Mouse (Mus musculus): ENCODE results near the gene Josd1. TPM values are rescaled to one million over a fixed set of nuclear protein-coding genes. Genes with fewer than 3 reads are reported as not detected.

Gene Josd1
- polyA plus RNA-seq, 1 experiment from 2014 or later, result 22.3 TPM

DNA sequence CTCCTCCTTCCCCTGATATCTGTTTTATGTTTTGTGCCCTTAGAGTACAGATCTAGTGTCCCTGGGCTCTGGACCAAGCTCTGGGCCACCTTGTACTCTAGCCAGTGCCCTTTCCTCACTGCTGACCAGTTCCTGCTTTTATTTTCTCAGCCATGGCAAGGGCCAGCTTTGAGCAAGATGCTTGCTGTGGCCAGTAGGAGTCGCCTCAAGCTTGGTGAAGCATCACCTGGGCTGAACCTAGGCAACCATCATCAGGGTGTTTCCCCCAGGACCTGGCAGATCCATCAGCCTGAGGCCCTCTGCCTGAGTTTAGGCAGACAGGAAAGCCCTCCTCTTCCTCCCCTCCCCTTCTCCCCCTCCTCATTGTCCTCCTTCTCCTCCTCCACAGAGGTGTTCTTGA is 35.7 kb upstream of the Josd1 start:
- no peak overlapping the region for H3K27ac ChIP-seq (ENCODE audit: low read length)
- peaks cover 50% of the 10 kb centered on the region for H3K36me3 ChIP-seq (ENCODE audit: control insufficient read depth, insufficient read depth)
- H3K9ac ChIP-seq (ENCODE audit: low read length), result no peak overlapping the region
- no peaks in the 10 kb centered on the region for H3K4me1 ChIP-seq (ENCODE audit: control insufficient read depth, insufficient read depth, low read length)
- ATAC-seq (replicated peaks; ENCODE audit: extremely low read depth, insufficient read depth, low FRiP score), result no peak
- no peak overlapping the region for H3K4me2 ChIP-seq (ENCODE audit: low read depth, low read length)
- no peak overlapping the region for H3K4me3 ChIP-seq (ENCODE audit: low read length)
- H3K27me3 ChIP-seq (ENCODE audit: control insufficient read depth, insufficient read depth, low read length), result no peaks in the 10 kb centered on the region
- 42% methylated on average over 1 of the region's 1 CpGs for WGBS
- H3K9me3 ChIP-seq (replicated peaks; ENCODE audit: control insufficient read depth, low read length), result no peaks in the 10 kb centered on the region

DNA sequence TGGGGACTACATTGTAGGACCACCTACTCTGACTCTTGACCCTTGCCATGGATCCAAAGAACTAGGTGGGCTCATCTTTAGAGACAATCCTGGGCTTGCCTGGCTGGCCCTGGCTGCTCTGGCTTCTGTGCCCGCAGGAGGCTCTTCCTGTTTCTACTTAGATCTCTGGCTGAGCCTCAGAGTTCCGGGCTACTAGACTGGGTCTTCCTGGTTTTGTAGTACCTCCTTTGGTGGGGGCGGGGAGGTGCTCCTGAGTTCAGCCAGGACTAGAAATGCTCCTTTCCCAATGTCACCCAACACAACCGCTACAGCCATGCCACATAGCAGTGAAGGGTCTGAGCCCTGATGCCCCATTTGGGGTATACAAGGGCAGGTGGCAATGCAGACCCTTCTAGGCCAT is 33.1 kb upstream of the Josd1 start:
- Histone ChIP-seq H3K9me3 (replicated peaks; ENCODE audit: control insufficient read depth, low read length) (no peaks in the 10 kb centered on the region), H3K4me1 (ENCODE audit: control insufficient read depth, insufficient read depth, low read length) (no peaks in the 10 kb centered on the region), H3K4me3 (ENCODE audit: low read length) (no peak overlapping the region), H3K36me3 (ENCODE audit: control insufficient read depth, insufficient read depth) (peaks cover 44% of the 10 kb centered on the region), H3K9ac (ENCODE audit: low read length) (no peak overlapping the region), H3K27ac (ENCODE audit: low read length) (no peak overlapping the region), H3K4me2 (ENCODE audit: low read depth, low read length) (no peak overlapping the region), H3K27me3 (ENCODE audit: control insufficient read depth, insufficient read depth, low read length) (no peaks in the 10 kb centered on the region)
- 78% methylated on average over 4 of the region's 4 CpGs for WGBS
- no peak for ATAC-seq (replicated peaks; ENCODE audit: extremely low read depth, insufficient read depth, low FRiP score)

DNA sequence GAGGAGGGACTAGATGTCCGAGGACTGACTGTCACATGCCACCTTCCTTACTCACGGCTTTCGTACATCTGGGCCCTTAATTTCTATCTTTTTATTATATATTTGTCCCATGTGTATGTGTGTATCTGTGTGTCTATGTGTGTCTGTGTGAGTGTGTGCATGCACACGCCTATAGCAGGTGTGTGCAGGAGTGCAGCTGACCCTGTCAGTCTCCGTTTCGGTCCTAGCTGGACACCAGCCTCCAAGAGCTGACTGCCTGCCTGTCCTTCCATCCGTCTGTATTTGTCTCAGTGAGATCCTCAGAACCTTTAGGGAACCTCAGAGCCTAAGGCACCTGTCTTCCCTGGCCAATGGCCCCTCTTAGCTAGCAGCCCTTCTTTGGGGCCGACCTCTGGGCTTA is 32.5 kb upstream of the Josd1 start:
- Histone ChIP-seq H3K4me2 (ENCODE audit: low read depth, low read length) (no peak overlapping the region), H3K4me3 (ENCODE audit: low read length) (no peak overlapping the region), H3K4me1 (ENCODE audit: control insufficient read depth, insufficient read depth, low read length) (no peaks in the 10 kb centered on the region), H3K9me3 (replicated peaks; ENCODE audit: control insufficient read depth, low read length) (no peaks in the 10 kb centered on the region), H3K27ac (ENCODE audit: low read length) (no peak overlapping the region), H3K9ac (ENCODE audit: low read length) (no peak overlapping the region), H3K27me3 (ENCODE audit: control insufficient read depth, insufficient read depth, low read length) (no peaks in the 10 kb centered on the region), H3K36me3 (ENCODE audit: control insufficient read depth, insufficient read depth) (peaks cover 42% of the 10 kb centered on the region)
- WGBS, result 84% methylated on average over 8 of the region's 8 CpGs
- ATAC-seq (replicated peaks; ENCODE audit: extremely low read depth, insufficient read depth, low FRiP score), result no peak

DNA sequence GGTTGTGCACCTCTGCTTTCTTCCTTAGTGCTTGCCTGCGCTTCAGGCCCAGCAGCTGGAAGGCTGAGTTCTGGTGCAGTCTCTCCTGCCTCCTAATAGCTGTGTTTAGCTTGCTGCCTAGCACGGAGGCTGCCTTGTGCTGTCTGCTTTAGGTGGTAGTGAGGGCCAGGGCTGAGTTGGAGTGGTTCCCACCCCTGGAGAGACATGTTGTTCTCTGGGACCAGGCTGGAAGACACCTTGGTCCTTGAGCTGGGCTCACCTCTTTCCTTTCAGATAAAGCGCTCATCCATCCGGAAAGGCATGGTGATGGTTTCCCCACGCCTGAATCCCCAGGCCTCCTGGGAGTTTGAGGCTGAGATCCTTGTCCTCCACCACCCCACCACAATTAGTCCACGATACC is 29.0 kb upstream of the Josd1 start:
- WGBS, result 87% methylated on average over 6 of the region's 6 CpGs
- no peak overlapping the region for H3K27ac ChIP-seq (ENCODE audit: low read length)

DNA sequence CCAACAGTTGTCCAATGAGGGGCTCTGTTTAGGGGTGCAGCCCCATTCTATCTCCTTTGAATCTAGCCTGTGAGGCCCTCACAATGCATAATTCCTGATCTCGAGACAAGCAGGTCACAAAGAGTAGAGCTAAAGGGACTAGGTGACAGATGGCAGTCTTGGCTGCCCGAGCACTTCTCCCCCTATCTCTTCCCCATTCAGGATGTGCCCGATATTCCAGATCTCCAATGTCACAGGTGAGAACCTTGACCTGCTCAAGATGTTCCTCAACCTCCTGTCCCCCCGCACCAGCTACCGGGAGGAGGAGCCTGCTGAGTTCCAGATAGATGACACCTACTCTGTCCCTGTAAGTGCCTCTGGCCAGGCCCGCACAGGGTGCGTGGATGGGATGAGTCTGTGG is 27.9 kb upstream of the Josd1 start:
- no peaks in the 10 kb centered on the region for H3K4me1 ChIP-seq (ENCODE audit: control insufficient read depth, insufficient read depth, low read length)
- no peaks in the 10 kb centered on the region for H3K9me3 ChIP-seq (replicated peaks; ENCODE audit: control insufficient read depth, low read length)
- ATAC-seq (replicated peaks; ENCODE audit: extremely low read depth, insufficient read depth, low FRiP score), result no peak
- H3K27me3 ChIP-seq (ENCODE audit: control insufficient read depth, insufficient read depth, low read length), result no peaks in the 10 kb centered on the region
- H3K4me2 ChIP-seq (ENCODE audit: low read depth, low read length), result no peak overlapping the region
- no peak overlapping the region for H3K4me3 ChIP-seq (ENCODE audit: low read length)
- H3K9ac ChIP-seq (ENCODE audit: low read length), result no peak overlapping the region
- H3K36me3 ChIP-seq (ENCODE audit: control insufficient read depth, insufficient read depth), result peaks cover 64% of the 10 kb centered on the region
- WGBS, result 92% methylated on average over 7 of the region's 7 CpGs
- H3K27ac ChIP-seq (ENCODE audit: low read length), result no peak overlapping the region

More for the DNA sequence above, 29.0 kb upstream of the Josd1 start:
- Histone ChIP-seq H3K36me3 (ENCODE audit: control insufficient read depth, insufficient read depth) (peaks cover 56% of the 10 kb centered on the region), H3K4me1 (ENCODE audit: control insufficient read depth, insufficient read depth, low read length) (no peaks in the 10 kb centered on the region), H3K4me3 (ENCODE audit: low read length) (no peak overlapping the region), H3K9me3 (replicated peaks; ENCODE audit: control insufficient read depth, low read length) (no peaks in the 10 kb centered on the region), H3K9ac (ENCODE audit: low read length) (no peak overlapping the region), H3K4me2 (ENCODE audit: low read depth, low read length) (no peak overlapping the region), H3K27me3 (ENCODE audit: control insufficient read depth, insufficient read depth, low read length) (no peaks in the 10 kb centered on the region)
- no peak for ATAC-seq (replicated peaks; ENCODE audit: extremely low read depth, insufficient read depth, low FRiP score)

DNA sequence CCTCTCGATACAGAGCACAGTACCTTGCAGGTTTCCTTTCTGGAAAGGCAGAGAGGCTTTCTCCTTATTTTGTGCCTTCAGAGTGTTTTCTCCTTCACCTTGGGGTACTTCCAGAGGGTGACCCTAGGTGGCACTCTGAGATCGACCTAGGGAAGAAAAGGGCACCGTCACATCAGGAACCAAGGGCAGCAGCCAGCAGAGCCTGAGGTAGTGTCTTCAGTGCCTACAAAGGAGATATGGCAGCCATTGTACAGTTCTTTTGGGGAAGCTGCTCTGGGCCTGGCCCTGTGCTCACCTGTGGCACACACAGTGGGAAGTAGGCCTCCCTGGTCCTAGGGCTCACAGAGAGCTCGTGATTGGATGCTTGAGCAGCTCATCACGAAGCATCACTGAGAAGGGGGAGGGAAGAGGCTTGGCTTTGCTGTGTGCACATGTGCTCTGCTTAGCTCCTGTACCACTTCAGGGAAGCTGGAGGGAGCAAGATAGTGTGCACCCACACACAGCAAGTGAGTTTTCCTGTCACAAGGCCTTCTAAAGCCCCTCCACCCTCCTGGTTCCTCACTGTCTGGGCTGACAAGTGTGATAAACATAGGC is 20.6 kb upstream of the Josd1 start:
- H3K36me3 ChIP-seq (ENCODE audit: control insufficient read depth, insufficient read depth), result peaks cover 31% of the 10 kb centered on the region
- ATAC-seq (replicated peaks; ENCODE audit: extremely low read depth, insufficient read depth, low FRiP score), result no peak
- WGBS, result 86% methylated on average over 5 of the region's 5 CpGs

DNA sequence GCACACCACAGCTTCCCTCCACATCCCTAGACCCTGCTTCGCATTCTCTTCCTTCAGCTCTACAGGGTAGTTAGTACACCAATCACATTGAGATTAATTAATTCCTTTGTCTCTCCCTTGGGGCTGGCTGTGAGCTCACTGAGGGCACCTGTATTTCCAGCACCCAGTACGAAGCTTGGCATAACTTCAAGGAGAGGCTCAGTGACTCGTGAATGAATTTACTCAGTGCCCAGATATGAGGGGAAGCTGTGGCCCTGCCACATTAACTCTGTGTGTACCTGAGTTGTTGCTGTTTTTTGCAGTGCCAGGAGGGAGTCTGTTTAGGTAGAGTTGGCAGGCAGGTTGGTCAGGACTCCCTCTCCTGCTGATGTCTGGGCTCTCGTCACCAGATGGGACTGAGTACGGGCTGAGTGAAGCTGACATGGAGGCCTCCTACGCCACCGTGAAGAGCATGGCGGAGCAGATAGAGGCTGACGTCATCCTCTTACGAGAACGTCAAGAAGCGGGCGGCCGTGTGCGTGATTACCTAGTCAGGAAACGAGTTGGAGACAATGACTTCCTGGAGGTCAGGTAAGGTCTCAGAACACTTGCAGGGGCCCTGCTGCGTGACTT is 19.0 kb upstream of the Josd1 start:
- Histone ChIP-seq H3K36me3 (ENCODE audit: control insufficient read depth, insufficient read depth) (peaks cover 19% of the 10 kb centered on the region; the same call in 1 of the 2 replicates), H3K4me2 (ENCODE audit: low read depth, low read length) (no peak overlapping the region), H3K27ac (ENCODE audit: low read length) (no peak overlapping the region), H3K4me3 (ENCODE audit: low read length) (no peak overlapping the region), H3K27me3 (ENCODE audit: control insufficient read depth, insufficient read depth, low read length) (no peaks in the 10 kb centered on the region), H3K9me3 (replicated peaks; ENCODE audit: control insufficient read depth, low read length) (no peaks in the 10 kb centered on the region), H3K4me1 (ENCODE audit: control insufficient read depth, insufficient read depth, low read length) (no peaks in the 10 kb centered on the region; the same call in 1 of the 2 replicates), H3K9ac (ENCODE audit: low read length) (no peak overlapping the region)
- WGBS, result 68% methylated on average over 17 of the region's 17 CpGs
- no peak for ATAC-seq (replicated peaks; ENCODE audit: extremely low read depth, insufficient read depth, low FRiP score)

More for the DNA sequence above, 20.6 kb upstream of the Josd1 start:
- Histone ChIP-seq H3K27ac (ENCODE audit: low read length) (no peak overlapping the region), H3K4me3 (ENCODE audit: low read length) (no peak overlapping the region), H3K9ac (ENCODE audit: low read length) (no peak overlapping the region), H3K27me3 (ENCODE audit: control insufficient read depth, insufficient read depth, low read length) (no peaks in the 10 kb centered on the region), H3K9me3 (replicated peaks; ENCODE audit: control insufficient read depth, low read length) (no peaks in the 10 kb centered on the region), H3K4me2 (ENCODE audit: low read depth, low read length) (no peak overlapping the region), H3K4me1 (ENCODE audit: control insufficient read depth, insufficient read depth, low read length) (no peaks in the 10 kb centered on the region; the same call in 1 of the 2 replicates)

DNA sequence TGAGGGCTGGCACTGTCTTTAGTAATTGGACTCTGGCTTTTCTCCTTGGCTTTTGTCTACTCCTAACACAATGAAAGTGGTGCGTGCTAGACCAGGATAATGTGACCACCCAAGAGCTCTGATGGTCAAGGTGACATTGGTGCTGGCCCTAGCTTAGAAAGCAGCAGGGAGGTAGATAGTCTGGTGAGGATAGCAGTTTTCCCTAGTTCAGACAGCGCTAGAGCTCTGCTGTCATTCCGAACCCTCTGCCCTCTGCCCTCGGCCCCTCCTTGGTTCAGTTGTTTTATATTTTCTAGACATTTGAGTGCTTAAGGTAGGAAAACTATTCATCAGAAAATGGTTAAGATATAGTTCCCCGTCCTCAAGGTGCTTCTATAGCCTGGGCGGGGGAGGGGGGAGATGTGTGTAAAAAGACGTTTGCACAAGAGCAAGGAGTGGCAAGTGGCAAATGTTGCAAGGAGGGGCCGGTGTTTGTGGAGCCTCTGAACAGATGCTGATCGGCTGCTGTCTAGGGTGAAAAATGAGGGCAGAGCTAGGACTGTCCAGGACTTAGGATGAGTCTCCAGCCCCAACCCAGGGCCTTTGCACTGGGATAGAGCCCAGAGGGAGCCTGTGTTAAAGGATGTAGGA is 10.0 kb upstream of the Josd1 start:
- peaks cover 5% of the 10 kb centered on the region; the same call in 1 of the 2 replicates for H3K36me3 ChIP-seq (ENCODE audit: control insufficient read depth, insufficient read depth)
- ATAC-seq (replicated peaks; ENCODE audit: extremely low read depth, insufficient read depth, low FRiP score), result no peak
- H3K4me1 ChIP-seq (ENCODE audit: control insufficient read depth, insufficient read depth, low read length), result peaks cover 17% of the 10 kb centered on the region
- H3K27ac ChIP-seq (ENCODE audit: low read length), result no peak overlapping the region
- no peak overlapping the region for H3K4me3 ChIP-seq (ENCODE audit: low read length)
- H3K27me3 ChIP-seq (ENCODE audit: control insufficient read depth, insufficient read depth, low read length), result no peaks in the 10 kb centered on the region
- H3K9me3 ChIP-seq (replicated peaks; ENCODE audit: control insufficient read depth, low read length), result no peaks in the 10 kb centered on the region
- no peak overlapping the region for H3K4me2 ChIP-seq (ENCODE audit: low read depth, low read length)
- 77% methylated on average over 9 of the region's 9 CpGs for WGBS
- no peak overlapping the region for H3K9ac ChIP-seq (ENCODE audit: low read length)

DNA sequence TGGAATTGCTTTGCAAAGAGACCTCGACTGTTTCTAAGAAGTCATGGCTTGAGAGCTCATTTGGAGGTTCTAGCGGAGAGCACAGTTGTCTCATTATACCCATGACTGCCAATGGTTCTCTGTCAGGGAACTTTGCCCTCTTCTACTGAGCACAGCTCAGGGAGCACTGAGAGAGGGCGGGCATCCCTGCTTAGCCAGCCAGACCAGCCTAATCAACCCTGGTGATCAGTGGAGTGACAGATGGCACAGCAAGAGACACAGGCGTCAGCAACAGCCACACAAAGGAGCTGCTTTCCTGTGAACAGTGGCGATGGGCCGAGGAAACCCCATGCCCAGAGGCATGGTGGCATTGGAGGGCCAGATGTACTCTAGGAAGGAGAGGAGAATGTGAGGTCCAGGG is 9.3 kb upstream of the Josd1 start:
- Histone ChIP-seq H3K4me2 (ENCODE audit: low read depth, low read length) (no peak overlapping the region), H3K9ac (ENCODE audit: low read length) (no peak overlapping the region), H3K27me3 (ENCODE audit: control insufficient read depth, insufficient read depth, low read length) (no peaks in the 10 kb centered on the region), H3K9me3 (replicated peaks; ENCODE audit: control insufficient read depth, low read length) (no peaks in the 10 kb centered on the region), H3K4me1 (ENCODE audit: control insufficient read depth, insufficient read depth, low read length) (peaks cover 23% of the 10 kb centered on the region), H3K27ac (ENCODE audit: low read length) (no peak overlapping the region), H3K4me3 (ENCODE audit: low read length) (no peak overlapping the region), H3K36me3 (ENCODE audit: control insufficient read depth, insufficient read depth) (peaks cover 5% of the 10 kb centered on the region; the same call in 1 of the 2 replicates)
- no peak for ATAC-seq (replicated peaks; ENCODE audit: extremely low read depth, insufficient read depth, low FRiP score)
- WGBS, result 85% methylated on average over 6 of the region's 6 CpGs

Measured in heart, embryonic 16.5 days (tissue).